Mouse (Mus musculus) heart, postnatal 0 days (tissue): Measurements from ENCODE around the gene Swt1.

Experiments
- CTCF ChIP-seq: IDR thresholded peaks from 2 replicates; pipeline ENCODE4 v1.5.1; 2016; ENCODE audit warnings: antibody characterized with exemption, control low read depth, low read depth
- EP300 ChIP-seq: IDR thresholded peaks from 2 replicates; pipeline ENCODE4 v1.6.1; 2016; ENCODE audit warnings: antibody characterized with exemption, low read depth

GRCm38 (mm10) chr1:151367721-151368324 is 60.4 kb downstream of the Swt1 start:
- no peak for TF ChIP-seq CTCF
- TF ChIP-seq EP300: no peak
